In genomic region chr1:144421374-144421773, GRCm38 (mm10) we compare ENCODE assay signal across 14 mouse cellular contexts.
"Had no signal": no experiment of that assay in that cellular context is flagged by ENCODE, and none has a peak within 500 bp of the region (broad histone marks: within the 10 kb centered on the region; RNA-seq: fewer than 3 reads in every experiment).

No protein-coding gene starts in this region.

- H3K27me3 ChIP-seq: intestine, embryonic 15.5 days; liver, embryonic 13.5 days; midbrain, embryonic 15.5 days had no signal

- H3K9me3 ChIP-seq: intestine, embryonic 15.5 days; liver, embryonic 13.5 days; midbrain, embryonic 15.5 days had no signal

- H3K36me3 ChIP-seq: intestine, embryonic 15.5 days; liver, embryonic 13.5 days; midbrain, embryonic 15.5 days had no signal

- H3K4me3 ChIP-seq: intestine, embryonic 15.5 days; liver, embryonic 13.5 days; midbrain, embryonic 15.5 days; myocyte had no signal

- H3K9ac ChIP-seq: intestine, embryonic 15.5 days; liver, embryonic 13.5 days; midbrain, embryonic 15.5 days had no signal

- H3K4me1 ChIP-seq: intestine, embryonic 15.5 days; liver, embryonic 13.5 days; midbrain, embryonic 15.5 days had no signal

- H3K4me2 ChIP-seq: intestine, embryonic 15.5 days; liver, embryonic 13.5 days; midbrain, embryonic 11.5 days; midbrain, embryonic 15.5 days had no signal

- ATAC-seq: intestine, embryonic 15.5 days; midbrain, embryonic 15.5 days had no signal

- H3K27ac ChIP-seq: intestine, embryonic 15.5 days; liver, embryonic 13.5 days; midbrain, embryonic 15.5 days had no signal

- DNase-seq: kidney, adult 11 months; kidney, adult 9 months; kidney, postnatal 14 days; kidney, postnatal 4 days; liver, embryonic 13.5 days; lung, adult 2 months; lung, postnatal 14 days; lung, postnatal 4 days; thymus, adult 18-20 months; thymus, postnatal 36 days had no signal
